Mouse (Mus musculus) G1E (cell line): ENCODE measurements around the gene Synm. TPM values are rescaled to one million over a fixed set of nuclear protein-coding genes. Genes with fewer than 3 reads are reported as not detected.
A peak's percentile ranks its signal among the peaks of the same experiment; 100 is the strongest.

ENCODE experiments used
- ATAC-seq: 2 replicates; pipeline ENCODE4 v1.8.0; 2016; ENCODE audit warnings: mild to moderate bottlenecking; ENCODE audit not compliant: insufficient number of reproducible peaks, poor library complexity, low FRiP score, severe bottlenecking; ENCODE audit errors: extremely low read depth
- DNase-seq: peaks from one replicate; pipeline ENCODE4 v3.0.0; 2012; ENCODE audit warnings: low spot score
- H3K27me3 ChIP-seq: 2 replicates; pipeline ENCODE4 v1.6.1; 2012; ENCODE audit warnings: mild to moderate bottlenecking, low read length, inconsistent platforms; ENCODE audit not compliant: insufficient read depth
- H3K36me3 ChIP-seq: replicated peaks from 2 replicates; pipeline ENCODE3; 2012; ENCODE audit warnings: mild to moderate bottlenecking, inconsistent platforms
- H3K4me1 ChIP-seq: 2 replicates; pipeline ENCODE4 v1.6.1; 2012; ENCODE audit warnings: low read depth, low read length, inconsistent platforms, mixed read lengths; ENCODE audit not compliant: insufficient read depth
- H3K4me3 ChIP-seq: 2 replicates; pipeline ENCODE4 v1.5.1; 2012; ENCODE audit warnings: low read depth, mild to moderate bottlenecking, inconsistent platforms, low read length, moderate library complexity, mixed read lengths
- H3K9me3 ChIP-seq: replicated peaks from 2 replicates; pipeline ENCODE4 v1.6.1; 2012; ENCODE audit warnings: inconsistent platforms
- CTCF ChIP-seq: IDR thresholded peaks from 2 replicates; pipeline ENCODE4 v1.5.1; 2012; ENCODE audit warnings: low read depth, low read length, inconsistent platforms, mixed read lengths
- GATA1 ChIP-seq: IDR thresholded peaks from 2 replicates; pipeline ENCODE4 v1.6.1; 2012; ENCODE audit warnings: borderline replicate concordance, low read length, inconsistent platforms, mixed read lengths
- GATA2 ChIP-seq: IDR thresholded peaks from 2 replicates; pipeline ENCODE4 v1.6.1; 2012; ENCODE audit warnings: low read depth, low read length, inconsistent platforms, borderline replicate concordance
- POLR2AphosphoS5 ChIP-seq: IDR thresholded peaks from 2 replicates; pipeline ENCODE4 v1.6.1; 2012; ENCODE audit warnings: low read depth, low read length, inconsistent platforms; ENCODE audit not compliant: insufficient replicate concordance
- TAL1 ChIP-seq: conservative IDR thresholded peaks from 2 replicates; pipeline ENCODE4 v1.6.1; 2012; ENCODE audit warnings: low read depth, low read length, inconsistent platforms, mixed read lengths
- polyA plus RNA-seq: library from polyadenylated mRNA; stranded (reverse); fragments of >175 nt; gene quantifications from 2 replicates; pipeline ENCODE4 v1.2.3, GENCODE M21; 2012
- total RNA-seq, 2 experiments: library from RNA; stranded (forward) in 1 of 2; stranded (reverse) in 1 of 2; fragments of 200-1000 nt in 1 of 2; fragments of >200 nt in 1 of 2; fragmentation: Nextera tagmentation in 1 of 2; gene quantifications; 2 replicates each; pipeline ENCODE4 v1.2.3; 2014 to 2017

Gene Synm
- total and polyA plus RNA-seq, 3 experiments: 0.11 TPM; not detected in 2

DNA sequence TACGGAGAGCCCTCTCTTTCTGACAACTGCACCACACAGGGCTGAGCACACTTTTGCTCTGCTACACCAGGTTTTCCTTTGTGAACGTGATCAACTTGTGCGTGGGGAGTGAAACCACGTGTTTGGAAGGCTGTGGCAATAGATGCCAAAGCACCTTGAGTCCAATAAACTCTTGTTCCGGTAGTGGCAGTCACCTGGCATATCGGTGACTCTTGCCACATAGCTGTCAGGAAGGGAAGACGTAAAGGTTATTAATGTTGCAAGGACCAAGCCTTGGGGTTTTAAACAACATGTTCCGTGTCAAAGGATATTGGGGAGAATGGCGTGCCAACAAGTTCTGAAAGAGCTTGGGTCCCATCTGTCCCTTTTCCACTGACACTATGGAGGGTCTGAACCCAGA, 12.7 kb upstream of the Synm start:
- TF ChIP-seq GATA2 (no peak), GATA1 (no peak), POLR2AphosphoS5 (no peak)
- H3K4me1 ChIP-seq: no peaks in the 10 kb centered on the region
- H3K9me3 ChIP-seq: peaks cover 22% of the 10 kb centered on the region
- H3K36me3 ChIP-seq: no peaks in the 10 kb centered on the region
- H3K27me3 ChIP-seq: 0 out of 2 replicates have a peak, but pooled peaks cover 3% of the 10 kb centered on the region
- no peak for DNase-seq
- ATAC-seq: no peak
- no peak overlapping the region for H3K4me3 ChIP-seq

DNA sequence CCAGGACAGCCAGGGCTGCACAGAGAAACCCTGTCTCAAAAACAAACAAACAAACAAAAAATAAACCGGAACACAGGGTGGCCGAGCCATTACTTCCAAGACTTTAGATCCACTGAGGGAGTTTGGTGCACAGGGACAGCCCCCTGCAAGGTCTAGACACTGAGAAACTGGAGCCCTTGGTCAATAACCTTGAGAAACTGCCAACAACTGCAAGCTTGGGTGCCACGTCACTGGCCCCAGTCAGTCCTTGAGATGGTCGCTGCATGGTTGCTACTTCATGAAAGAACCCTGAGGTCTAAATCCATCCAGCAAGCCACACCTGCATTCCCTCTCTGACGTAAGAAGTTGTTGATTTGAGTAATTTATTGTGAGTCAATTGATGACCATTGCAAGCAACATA, 9.9 kb upstream of the Synm start:
- Histone ChIP-seq H3K9me3 (peaks cover 29% of the 10 kb centered on the region), H3K36me3 (no peaks in the 10 kb centered on the region), H3K4me1 (no peaks in the 10 kb centered on the region), H3K27me3 (no peaks in the 10 kb centered on the region), H3K4me3 (no peak overlapping the region)
- ATAC-seq (no peak), DNase-seq (no peak)
- no peak for TF ChIP-seq GATA2
- TF ChIP-seq CTCF: no peak
- TF ChIP-seq TAL1: no peak
- TF ChIP-seq GATA1: no peak
- no peak for TF ChIP-seq POLR2AphosphoS5

- ATAC-seq (no peak), DNase-seq (no peak)
- no peak overlapping the region for H3K4me3 ChIP-seq
- no peaks in the 10 kb centered on the region for H3K4me1 ChIP-seq
- peaks cover 30% of the 10 kb centered on the region for H3K9me3 ChIP-seq
- TF ChIP-seq POLR2AphosphoS5 (no peak), TAL1 (no peak), CTCF (no peak), GATA2 (no peak), GATA1 (no peak)
- no peaks in the 10 kb centered on the region for H3K36me3 ChIP-seq
- H3K27me3 ChIP-seq: no peaks in the 10 kb centered on the region
Observed at GRCm38 (mm10) chr7:67768125-67768524, 8.6 kb upstream of the Synm start.

DNA sequence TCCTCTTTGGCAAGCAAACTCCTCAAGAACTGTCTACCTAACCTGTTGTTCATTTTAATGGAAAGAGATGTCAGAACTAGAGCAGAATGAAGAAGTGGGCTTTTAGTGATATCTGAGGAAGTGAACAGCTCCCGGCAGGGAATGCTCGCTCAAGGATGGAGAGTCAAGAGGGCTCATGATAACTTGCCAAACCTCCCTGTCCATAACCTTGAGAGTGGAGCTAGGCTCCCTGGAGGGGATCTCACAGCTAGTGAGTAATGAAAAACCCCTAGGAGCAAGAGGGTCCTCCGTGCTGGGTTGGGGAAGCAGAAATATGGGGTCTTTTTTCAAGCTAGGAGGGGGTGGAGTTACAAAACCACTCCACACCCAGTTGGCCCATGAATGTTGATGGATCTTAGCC, 4.1 kb upstream of the Synm start:
- Histone ChIP-seq H3K9me3 (peaks cover 28% of the 10 kb centered on the region), H3K4me3 (no peak overlapping the region), H3K4me1 (no peaks in the 10 kb centered on the region), H3K36me3 (no peaks in the 10 kb centered on the region), H3K27me3 (peaks cover 3% of the 10 kb centered on the region; the same call in 1 of the 2 replicates)
- DNase-seq (no peak), ATAC-seq (no peak)
- TF ChIP-seq TAL1 (no peak), GATA2 (no peak), GATA1 (no peak), POLR2AphosphoS5 (no peak), CTCF (no peak)

- TF ChIP-seq TAL1: no peak
- TF ChIP-seq GATA2: no peak
- TF ChIP-seq GATA1: no peak
- no peak for TF ChIP-seq CTCF
- no peak for TF ChIP-seq POLR2AphosphoS5
- Histone ChIP-seq H3K9me3 (peaks cover 21% of the 10 kb centered on the region), H3K4me3 (peak overlapping the region; percentile 45; the same call in 1 of the 2 replicates), H3K4me1 (no peaks in the 10 kb centered on the region), H3K27me3 (peaks cover 3% of the 10 kb centered on the region; the same call in 1 of the 2 replicates), H3K36me3 (no peaks in the 10 kb centered on the region)
- ATAC-seq (no peak), DNase-seq (no peak)
Observed at GRCm38 (mm10) chr7:67758858-67759628, 499 bp downstream of the Synm start.

DNA sequence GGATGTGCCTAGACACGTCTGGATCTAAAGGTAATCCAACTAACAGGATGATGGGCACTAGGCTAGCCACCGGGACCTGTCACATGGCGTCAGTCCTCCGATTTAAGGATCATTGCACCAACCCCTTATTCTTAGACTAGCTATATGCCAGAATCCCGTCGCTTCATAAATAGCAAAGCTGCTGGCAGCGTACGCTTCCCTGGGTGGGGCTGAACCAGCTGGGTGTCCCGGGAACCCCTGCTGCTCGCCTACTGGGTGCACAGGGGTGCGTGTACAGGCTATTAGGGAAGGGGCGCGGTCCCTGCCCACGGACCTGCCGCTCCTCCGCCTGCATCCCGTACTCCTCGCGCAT, 1.1 kb downstream of the Synm start:
- H3K4me3 ChIP-seq: peak overlapping the region; percentile 45; the same call in 1 of the 2 replicates
- H3K4me1 ChIP-seq: no peaks in the 10 kb centered on the region
- TF ChIP-seq POLR2AphosphoS5 (no peak), CTCF (no peak), TAL1 (no peak), GATA1 (no peak), GATA2 (no peak)
- no peak for DNase-seq
- no peaks in the 10 kb centered on the region for H3K36me3 ChIP-seq
- H3K27me3 ChIP-seq: peaks cover 3% of the 10 kb centered on the region; the same call in 1 of the 2 replicates
- peaks cover 21% of the 10 kb centered on the region for H3K9me3 ChIP-seq
- ATAC-seq: no peak

DNA sequence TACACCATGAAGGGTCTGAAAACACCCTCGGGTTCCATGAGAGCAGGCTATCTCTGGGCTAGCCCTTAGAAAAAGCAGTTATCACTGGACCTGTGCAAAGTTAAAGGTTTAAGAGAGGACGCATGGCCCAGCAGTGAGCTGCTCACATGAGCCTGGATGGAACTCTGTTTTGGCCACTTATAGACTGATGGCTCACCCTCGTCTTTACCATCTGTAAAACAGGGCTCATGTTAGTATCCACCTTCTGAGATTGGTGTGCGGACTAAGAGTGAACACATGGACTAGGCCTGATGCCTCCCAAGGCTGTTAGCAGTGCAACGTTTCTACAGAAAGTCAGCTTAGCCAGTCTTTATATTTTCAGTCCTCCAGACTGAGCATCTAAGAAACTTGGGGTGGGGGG, 2.9 kb downstream of the Synm start:
- TF ChIP-seq GATA1 (no peak), GATA2 (no peak), CTCF (no peak), POLR2AphosphoS5 (no peak), TAL1 (no peak)
- H3K36me3 ChIP-seq: no peaks in the 10 kb centered on the region
- DNase-seq: no peak
- no peak overlapping the region for H3K4me3 ChIP-seq
- no peak for ATAC-seq
- peaks cover 3% of the 10 kb centered on the region; the same call in 1 of the 2 replicates for H3K27me3 ChIP-seq
- H3K9me3 ChIP-seq: peaks cover 21% of the 10 kb centered on the region
- H3K4me1 ChIP-seq: no peaks in the 10 kb centered on the region
